Mouse (Mus musculus) bone marrow macrophage, adult 2 months (primary cell): ENCODE measurements around the gene Gad1. TPM values are rescaled to one million over a fixed set of nuclear protein-coding genes. Genes with fewer than 3 reads are reported as not detected.

Experiments
- H3K27ac ChIP-seq: 2 replicates; pipeline ENCODE4 v1.5.1; 2012; ENCODE audit warnings: low read depth, low read length; ENCODE audit not compliant: insufficient read depth
- H3K4me1 ChIP-seq: 2 replicates; pipeline ENCODE4 v1.6.1; 2012; ENCODE audit warnings: low read length; ENCODE audit not compliant: control insufficient read depth, insufficient read depth
- H3K4me3 ChIP-seq: 2 replicates; pipeline ENCODE4 v1.5.1; 2012; ENCODE audit warnings: mild to moderate bottlenecking, low read length, moderate library complexity; ENCODE audit not compliant: insufficient read depth
- CTCF ChIP-seq: IDR thresholded peaks from 2 replicates; pipeline ENCODE4 v1.5.1; 2012; ENCODE audit warnings: low read depth, mild to moderate bottlenecking, low read length, moderate library complexity
- POLR2A ChIP-seq: IDR thresholded peaks from 2 replicates; pipeline ENCODE4 v1.6.1; 2012; ENCODE audit warnings: mild to moderate bottlenecking, low read depth, low read length, borderline replicate concordance
- polyA plus RNA-seq: library from polyadenylated mRNA; stranded (reverse); fragments of >200 nt; gene quantifications from 2 replicates; pipeline ENCODE4 v1.2.4, GENCODE M21; 2012; ENCODE audit not compliant: missing spikeins, insufficient read depth, insufficient read length

Gene Gad1
- polyA plus RNA-seq, 1 experiment, result not detected

- no peak for TF ChIP-seq CTCF
- TF ChIP-seq POLR2A, result no peak
- no peak overlapping the region for H3K27ac ChIP-seq
- no peaks in the 10 kb centered on the region for H3K4me1 ChIP-seq
- H3K4me3 ChIP-seq, result no peak overlapping the region
Observed at GRCm38 (mm10) chr2:70573544-70574210, 20.8 kb downstream of the Gad1 start.

GRCm38 (mm10) chr2:70588200-70588599 lies 35.3 kb downstream of the Gad1 start:
- TF ChIP-seq POLR2A, result no peak
- Histone ChIP-seq H3K27ac (no peak overlapping the region), H3K4me1 (no peaks in the 10 kb centered on the region), H3K4me3 (no peak overlapping the region)

GRCm38 (mm10) chr2:70592432-70592831 lies 39.6 kb downstream of the Gad1 start:
- no peak overlapping the region for H3K27ac ChIP-seq
- H3K4me3 ChIP-seq, result no peak overlapping the region
- TF ChIP-seq POLR2A, result no peak
- TF ChIP-seq CTCF, result no peak

GRCm38 (mm10) chr2:70593670-70594069 lies 40.8 kb downstream of the Gad1 start:
- Histone ChIP-seq H3K4me1 (no peaks in the 10 kb centered on the region), H3K4me3 (no peak overlapping the region), H3K27ac (no peak overlapping the region)
- no peak for TF ChIP-seq POLR2A
- TF ChIP-seq CTCF, result no peak

More at GRCm38 (mm10) chr2:70592432-70592831, 39.6 kb downstream of the Gad1 start:
- H3K4me1 ChIP-seq, result no peaks in the 10 kb centered on the region

GRCm38 (mm10) chr2:70595896-70596295 lies 43.0 kb downstream of the Gad1 start:
- H3K4me3 ChIP-seq, result no peak overlapping the region
- TF ChIP-seq POLR2A (no peak), CTCF (no peak)
- H3K4me1 ChIP-seq, result no peaks in the 10 kb centered on the region
- H3K27ac ChIP-seq, result no peak overlapping the region

GRCm38 (mm10) chr2:70609769-70610168 lies 56.9 kb downstream of the Gad1 start:
- TF ChIP-seq POLR2A (no peak), CTCF (no peak)
- no peak overlapping the region for H3K4me3 ChIP-seq

GRCm38 (mm10) chr2:70614745-70615351 lies 62.0 kb downstream of the Gad1 start:
- TF ChIP-seq POLR2A (no peak), CTCF (no peak)
- H3K4me1 ChIP-seq, result no peaks in the 10 kb centered on the region

More at GRCm38 (mm10) chr2:70609769-70610168, 56.9 kb downstream of the Gad1 start:
- no peaks in the 10 kb centered on the region for H3K4me1 ChIP-seq
- no peak overlapping the region for H3K27ac ChIP-seq

GRCm38 (mm10) chr2:70616076-70616475 lies 63.2 kb downstream of the Gad1 start:
- Histone ChIP-seq H3K4me3 (no peak overlapping the region), H3K4me1 (no peaks in the 10 kb centered on the region), H3K27ac (no peak overlapping the region)
- TF ChIP-seq CTCF, result no peak
- TF ChIP-seq POLR2A, result no peak

More at GRCm38 (mm10) chr2:70614745-70615351, 62.0 kb downstream of the Gad1 start:
- H3K4me3 ChIP-seq, result no peak overlapping the region
- H3K27ac ChIP-seq, result no peak overlapping the region

- H3K4me1 ChIP-seq, result no peaks in the 10 kb centered on the region
- no peak for TF ChIP-seq POLR2A
- TF ChIP-seq CTCF, result no peak
Observed at GRCm38 (mm10) chr2:70616617-70617016, 63.7 kb downstream of the Gad1 start.

GRCm38 (mm10) chr2:70619232-70619835 lies 66.5 kb downstream of the Gad1 start:
- Histone ChIP-seq H3K4me1 (peaks cover 2% of the 10 kb centered on the region; the same call in 1 of the 2 replicates), H3K4me3 (no peak overlapping the region), H3K27ac (no peak overlapping the region)
- TF ChIP-seq POLR2A (no peak), CTCF (peak; percentile 42; the same call in 1 of the 2 replicates)

More at GRCm38 (mm10) chr2:70616617-70617016, 63.7 kb downstream of the Gad1 start:
- no peak overlapping the region for H3K4me3 ChIP-seq
- H3K27ac ChIP-seq, result no peak overlapping the region
